Comparison of ENCODE assay signal across 35 mouse cellular contexts in the genomic region with DNA sequence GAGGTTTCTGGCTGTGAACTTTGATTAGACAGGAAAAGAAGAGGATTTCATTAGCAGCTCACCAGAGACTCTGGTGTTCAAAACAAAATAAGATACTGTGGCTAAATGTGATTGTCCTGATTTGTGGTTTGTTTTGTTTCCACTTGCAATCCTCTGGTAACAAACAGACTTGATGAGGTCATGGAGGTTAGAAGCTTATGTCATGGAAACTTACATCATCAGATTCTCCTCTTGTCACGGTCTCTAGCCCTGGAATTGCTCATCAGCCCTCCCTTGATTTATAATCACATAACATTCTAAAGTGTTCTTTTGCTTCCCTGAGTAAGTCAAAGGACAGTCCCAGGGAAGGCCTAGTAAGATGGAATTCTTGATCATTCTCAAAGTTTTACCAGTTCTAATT.
DNase-seq lines count a peak whose midpoint lies in the region; ATAC-seq and TF ChIP-seq lines count a peak whose summit lies in the region.
"Had no signal": no experiment of that assay in that cellular context is flagged by ENCODE, and none has a peak within 500 bp of the region (broad histone marks: within the 10 kb centered on the region; RNA-seq: fewer than 3 reads in every experiment).

No protein-coding gene starts in this region.

- H3K79me2 ChIP-seq in C2C12 (ENCODE audit: control insufficient read depth, insufficient read depth), result no peaks in the 10 kb centered on the region
- H3K79me2 ChIP-seq in myocyte (ENCODE audit: control insufficient read depth, insufficient read depth), result no peaks in the 10 kb centered on the region

- CTCF ChIA-PET in Patski (lab: Charles Lee), result interaction anchor here (0.9 kb wide), 1 partner anchor 12 kb away, joined by 5 read pairs; no protein-coding TSS in a partner anchor

- no peaks in the 10 kb centered on the region for H3K9me3 ChIP-seq in kidney, embryonic 14.5 days (ENCODE audit: control insufficient read depth, low read length)
- H3K9me3 ChIP-seq: embryonic facial prominence, embryonic 12.5 days; hindbrain, embryonic 12.5 days; intestine, embryonic 15.5 days; limb, embryonic 10.5 days; limb, embryonic 15.5 days; neural tube, embryonic 15.5 days had no signal

- WGBS in kidney, embryonic 14.5 days, result 10% methylated on average over 1 of the region's 1 CpGs

- TF ChIP-seq CTCF in C2C12 (IDR thresholded peaks at IDR 0.05; ENCODE audit: control insufficient read depth, insufficient read depth, insufficient read length) (no peak), Patski (IDR thresholded peaks at IDR 0.05) (no peak)

- H3K27ac ChIP-seq in kidney, embryonic 14.5 days (ENCODE audit: low read depth, low read length), result no peak overlapping the region
- H3K27ac ChIP-seq: embryonic facial prominence, embryonic 12.5 days; hindbrain, embryonic 12.5 days; hindbrain, postnatal 0 days; intestine, embryonic 15.5 days; limb, embryonic 10.5 days; limb, embryonic 15.5 days; liver, embryonic 14.5 days; macrophage; neural tube, embryonic 15.5 days had no signal

- no peak overlapping the region for H3K9ac ChIP-seq in kidney, embryonic 14.5 days (ENCODE audit: low read depth, low read length)
- H3K9ac ChIP-seq: embryonic facial prominence, embryonic 12.5 days; hindbrain, embryonic 12.5 days; intestine, embryonic 15.5 days; limb, embryonic 15.5 days; liver, embryonic 14.5 days; neural tube, embryonic 15.5 days had no signal

- TF ChIP-seq POLR2A in myocyte (IDR thresholded peaks at IDR 0.05; ENCODE audit: insufficient read length, low read depth), result no peak

- in situ Hi-C loops in Patski (cut with MboI; ENCODE audit: low pct_unique_long_range_greater_than_20kb), result loop anchor here (10.0 to 25.0 kb wide), 2 partner anchors 481 to 593 kb away; a partner anchor contains a TSS

- POLR2A ChIA-PET in Patski (lab: Charles Lee), result no interaction called here

- no peak overlapping the region for H3ac ChIP-seq in C2C12 (ENCODE audit: control insufficient read depth, insufficient read length, low read depth)
- H3ac ChIP-seq in myocyte (ENCODE audit: control insufficient read depth, insufficient read length), result no peak overlapping the region

- H3K27me3 ChIP-seq in kidney, embryonic 14.5 days (ENCODE audit: control insufficient read depth, insufficient read depth, low read length), result no peaks in the 10 kb centered on the region
- no peaks in the 10 kb centered on the region for H3K27me3 ChIP-seq in C2C12 (ENCODE audit: control insufficient read depth, insufficient read depth, insufficient read length)
- no peaks in the 10 kb centered on the region for H3K27me3 ChIP-seq in Patski
- H3K27me3 ChIP-seq in myocyte (ENCODE audit: control insufficient read depth, insufficient read depth, insufficient read length), result no peaks in the 10 kb centered on the region
- H3K27me3 ChIP-seq: CH12.LX; embryonic facial prominence, embryonic 12.5 days; hindbrain, embryonic 12.5 days; intestine, embryonic 15.5 days; limb, embryonic 15.5 days; neural tube, embryonic 15.5 days had no signal

- DNase-seq in kidney, postnatal 4 days, result no peak
- no peak for DNase-seq in Patski (ENCODE audit: low read depth, low spot score)
- DNase-seq in cerebellum, adult 18-20 months, result no peak
- DNase-seq in gastrocnemius, postnatal 10 days, result no peak
- DNase-seq: adrenal gland, adult 8-10 months; B cell, adult 2 months; cerebellum, adult 11 months; cerebellum, adult 9-11 months; gastrocnemius, postnatal 25 days; heart, adult 11 months; heart, postnatal 36 days; kidney, adult 8-10 months; layer of hippocampus, adult 9-11 months; lung, adult 2 months; lung, postnatal 10 days; midbrain, embryonic 14.5 days; right cerebral cortex, postnatal 14 days; spleen, adult 18-20 months; thymus, adult 2 months; thymus, postnatal 4 days had no signal

- no peaks in the 10 kb centered on the region for H3K79me3 ChIP-seq in C2C12 (ENCODE audit: low read depth)

- H3K4me3 ChIP-seq in kidney, embryonic 14.5 days (ENCODE audit: low read length), result no peak overlapping the region
- H3K4me3 ChIP-seq in C2C12 (ENCODE audit: insufficient read depth, poor library complexity, severe bottlenecking) (no peak overlapping the region), myocyte (no peak overlapping the region)
- H3K4me3 ChIP-seq: embryonic facial prominence, embryonic 12.5 days; hindbrain, embryonic 12.5 days; intestine, embryonic 15.5 days; limb, embryonic 10.5 days; limb, embryonic 15.5 days; neural tube, embryonic 15.5 days had no signal

- no peaks in the 10 kb centered on the region for H3K4me1 ChIP-seq in kidney, embryonic 14.5 days (ENCODE audit: control insufficient read depth, insufficient read depth, low read length)
- H3K4me1 ChIP-seq: embryonic facial prominence, embryonic 12.5 days; hindbrain, embryonic 12.5 days; intestine, embryonic 15.5 days; limb, embryonic 10.5 days; limb, embryonic 15.5 days; neural tube, embryonic 15.5 days had no signal

- H3K4me2 ChIP-seq in kidney, embryonic 14.5 days (replicated peaks; ENCODE audit: low read depth, low read length), result no peak overlapping the region
- no peak overlapping the region for H3K4me2 ChIP-seq in myocyte (ENCODE audit: low read depth)
- H3K4me2 ChIP-seq: embryonic facial prominence, embryonic 12.5 days; heart, embryonic 11.5 days; hindbrain, embryonic 12.5 days; intestine, embryonic 15.5 days; limb, embryonic 15.5 days; neural tube, embryonic 15.5 days had no signal

- peak; percentile 81; the same call in 1 of the 2 replicates for ATAC-seq in kidney, embryonic 14.5 days (ENCODE audit: low FRiP score, low TSS enrichment)
- peak; percentile 98 for ATAC-seq in Patski
- ATAC-seq: forebrain, embryonic 14.5 days; hindbrain, postnatal 0 days; intestine, embryonic 15.5 days had no signal

- H3K36me3 ChIP-seq in kidney, embryonic 14.5 days (ENCODE audit: control insufficient read depth, insufficient read depth, low read length), result no peaks in the 10 kb centered on the region
- H3K36me3 ChIP-seq in C2C12 (ENCODE audit: control insufficient read depth, insufficient read depth) (no peaks in the 10 kb centered on the region), myocyte (ENCODE audit: control insufficient read depth, insufficient read depth) (no peaks in the 10 kb centered on the region)
- H3K36me3 ChIP-seq: embryonic facial prominence, embryonic 12.5 days; hindbrain, embryonic 12.5 days; intestine, embryonic 15.5 days; limb, embryonic 10.5 days; limb, embryonic 15.5 days; neural tube, embryonic 15.5 days had no signal

TF ChIP-seq in C2C12, 6 proteins besides CTCF, POLR2A, EP300 and RAD21:
- TF ChIP-seq FOSL1 (IDR thresholded peaks at IDR 0.05; ENCODE audit: insufficient read depth, low read length, poor library complexity, severe bottlenecking) (no peak), CEBPB (IDR thresholded peaks at IDR 0.05; ENCODE audit: low read depth) (peak; percentile 18)

TF ChIP-seq in myocyte, 11 proteins besides CTCF, POLR2A, EP300 and RAD21:
- TF ChIP-seq TCF12 (IDR thresholded peaks at IDR 0.05; ENCODE audit: insufficient read depth, poor library complexity, severe bottlenecking) (no peak), MYOG (IDR thresholded peaks at IDR 0.05; ENCODE audit: control insufficient read depth in 1 of 3, insufficient read depth in 1 of 3, insufficient read length in 2 of 3, low read depth in 2 of 3) (no peak), MYOD1 (IDR thresholded peaks at IDR 0.05; ENCODE audit: control insufficient read depth in 1 of 3, insufficient read length in 2 of 3, low read depth in 2 of 3) (no peak), TCF3 (IDR thresholded peaks at IDR 0.05; ENCODE audit: insufficient read length, low read depth) (no peak), SRF (IDR thresholded peaks at IDR 0.05; ENCODE audit: control insufficient read depth, insufficient read length, low read depth) (no peak), CEBPB (IDR thresholded peaks at IDR 0.05; ENCODE audit: insufficient read depth, poor library complexity, severe bottlenecking) (peak; percentile 63)
TF ChIP-seq in myocyte: peak in this region for 1.
